In genomic region chr11:28692263-28693194, GRCm38 (mm10) we compare ENCODE assay signal across 8 mouse cellular contexts.
DNase-seq lines count a peak whose midpoint lies in the region; ATAC-seq lines count a peak whose summit lies in the region.

No protein-coding gene starts in this region.

- H3K9ac ChIP-seq in embryonic facial prominence, embryonic 11.5 days (replicated peaks; ENCODE audit: low read length) = no peak overlapping the region

- H3K36me3 ChIP-seq in embryonic facial prominence, embryonic 11.5 days (replicated peaks; ENCODE audit: control insufficient read depth, insufficient read depth, low read depth, low read length) = no peaks in the 10 kb centered on the region

- no peak overlapping the region for H3K27ac ChIP-seq in embryonic facial prominence, embryonic 11.5 days (replicated peaks; ENCODE audit: low read depth, low read length)

- WGBS in embryonic facial prominence, embryonic 11.5 days = 17% methylated on average over 3 of the region's 3 CpGs

- H3K9me3 ChIP-seq in embryonic facial prominence, embryonic 11.5 days (replicated peaks; ENCODE audit: control insufficient read depth, low read length) = no peaks in the 10 kb centered on the region

- H3K4me2 ChIP-seq in embryonic facial prominence, embryonic 11.5 days (ENCODE audit: low read depth, low read length) = no peak overlapping the region

- DNase-seq in layer of hippocampus, adult 9-11 months = peak; percentile 32
- no peak for DNase-seq in layer of hippocampus, postnatal 36 days
- DNase-seq in embryonic facial prominence, embryonic 11.5 days (ENCODE audit: low spot score) = peak; percentile 76
- peak; percentile 34 to 77 for DNase-seq in heart, adult 9 months (ENCODE audit: low spot score in 2 of 2)
- peak; percentile 15 for DNase-seq in kidney, postnatal 36 days
- DNase-seq in right cerebral cortex, postnatal 25 days = peak; percentile 16

- no peaks in the 10 kb centered on the region for H3K4me1 ChIP-seq in embryonic facial prominence, embryonic 11.5 days (ENCODE audit: control insufficient read depth, insufficient read depth, low read length)

- H3K27me3 ChIP-seq in embryonic facial prominence, embryonic 11.5 days (ENCODE audit: control insufficient read depth, insufficient read depth, low read length) = no peaks in the 10 kb centered on the region

- H3K4me3 ChIP-seq in embryonic facial prominence, embryonic 11.5 days (ENCODE audit: low read depth, low read length) = no peak overlapping the region

- ATAC-seq in embryonic facial prominence, embryonic 11.5 days (replicated peaks; ENCODE audit: insufficient number of reproducible peaks, low FRiP score, low TSS enrichment, low read depth) = peak; percentile 92
- no peak for ATAC-seq in megakaryocyte, adult 5-6 weeks (ENCODE audit: poor library complexity, severe bottlenecking)
- ATAC-seq in cerebellum, adult (ENCODE audit: insufficient number of reproducible peaks, low FRiP score, low TSS enrichment) = no peak

Comparison
In these comparisons a context has a peak if more than half of its experiments do, and no peak if none do; other contexts are left out.
1. DNase-seq: peak in layer of hippocampus, adult 9-11 months (single experiment), embryonic facial prominence, embryonic 11.5 days (single experiment), heart, adult 9 months (2 of 2), kidney, postnatal 36 days (2 of 2) and right cerebral cortex, postnatal 25 days (single experiment); none in layer of hippocampus, postnatal 36 days (0 of 2).